24 mouse cellular contexts compared by ENCODE assay signal in the genomic region with DNA sequence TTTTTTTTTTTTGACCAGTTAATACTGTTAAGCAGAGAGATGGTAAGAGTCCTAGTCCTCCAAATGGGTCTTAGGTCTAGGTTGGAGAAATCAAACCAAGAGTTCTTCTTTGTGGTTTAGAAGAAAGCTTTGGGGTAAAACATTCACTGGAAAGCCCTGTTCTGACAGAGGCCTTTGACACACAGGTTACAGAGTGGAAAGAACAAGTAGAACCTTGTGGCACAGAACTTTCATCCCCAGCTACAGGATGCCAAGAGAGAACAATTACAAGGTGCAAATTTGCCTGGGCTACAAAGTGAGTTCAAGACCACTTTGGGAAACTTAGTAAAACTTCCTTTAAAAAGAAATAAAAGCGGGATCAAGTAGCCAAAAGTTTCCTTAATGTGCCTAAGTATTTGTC. TPM values are rescaled to one million over a fixed set of nuclear protein-coding genes. Genes with fewer than 3 reads are reported as not detected.
"Had no signal": no experiment of that assay in that cellular context is flagged by ENCODE, and none has a peak within 500 bp of the region (broad histone marks: within the 10 kb centered on the region; RNA-seq: fewer than 3 reads in every experiment).

No protein-coding gene starts in this region.

- H3K27ac ChIP-seq: neural tube, embryonic 13.5 days; neural tube, embryonic 15.5 days; stomach, embryonic 15.5 days; stomach, postnatal 0 days had no signal

- H3K4me1 ChIP-seq: neural tube, embryonic 13.5 days; neural tube, embryonic 15.5 days; stomach, embryonic 15.5 days had no signal

- H3K9me3 ChIP-seq: neural tube, embryonic 13.5 days; neural tube, embryonic 15.5 days; stomach, embryonic 15.5 days had no signal

- H3K4me2 ChIP-seq: neural tube, embryonic 13.5 days; neural tube, embryonic 15.5 days; stomach, embryonic 15.5 days had no signal

- H3K27me3 ChIP-seq: neural tube, embryonic 13.5 days; neural tube, embryonic 15.5 days; stomach, embryonic 15.5 days had no signal

- H3K9ac ChIP-seq: neural tube, embryonic 13.5 days; neural tube, embryonic 15.5 days; stomach, embryonic 15.5 days had no signal

- H3K4me3 ChIP-seq: neural tube, embryonic 13.5 days; neural tube, embryonic 15.5 days; stomach, embryonic 15.5 days had no signal

- H3K36me3 ChIP-seq: neural tube, embryonic 13.5 days; neural tube, embryonic 15.5 days; stomach, embryonic 15.5 days had no signal

- DNase-seq: retina, postnatal 1 day; right cerebral cortex, adult 18-20 months; right cerebral cortex, postnatal 14 days; right cerebral cortex, postnatal 25 days; right cerebral cortex, postnatal 4 days; spleen, adult 18-20 months; thymus, adult 18-20 months; thymus, adult 2 months; thymus, postnatal 14 days; thymus, postnatal 25 days; thymus, postnatal 36 days; thymus, postnatal 4 days had no signal

RNA-seq across cellular contexts. Expression of a gene that starts 6.3 kb away (rescaled TPM):
- total RNA-seq: neutrophil, adult 5-6 weeks had no signal
- polyA plus RNA-seq: neural tube, embryonic 13.5 days; neural tube, embryonic 14.5 days; neural tube, embryonic 15.5 days; small intestine, adult 2 months; spleen, adult 2 months; stomach, embryonic 14.5 days; stomach, embryonic 15.5 days; stomach, embryonic 16.5 days; stomach, postnatal 0 days; testis, adult 2 months; thymus, adult 2 months; thymus, postnatal 0 days had no signal
